Mouse (Mus musculus) activated CD4-positive, CD25-positive, alpha-beta regulatory T cell, adult 9 weeks (primary cell): ENCODE measurements around the gene Gm9837. TPM values are rescaled to one million over a fixed set of nuclear protein-coding genes. Genes with fewer than 3 reads are reported as not detected.

Experiments used
- polyA plus RNA-seq: library from polyadenylated mRNA; unstranded; fragments of 100-300 nt; shearing (Covaris generic); gene quantifications from one replicate; pipeline ENCODE4 v1.2.1, GENCODE M21; 2017

The Gm9837 gene
- polyA plus RNA-seq: not detected

DNA sequence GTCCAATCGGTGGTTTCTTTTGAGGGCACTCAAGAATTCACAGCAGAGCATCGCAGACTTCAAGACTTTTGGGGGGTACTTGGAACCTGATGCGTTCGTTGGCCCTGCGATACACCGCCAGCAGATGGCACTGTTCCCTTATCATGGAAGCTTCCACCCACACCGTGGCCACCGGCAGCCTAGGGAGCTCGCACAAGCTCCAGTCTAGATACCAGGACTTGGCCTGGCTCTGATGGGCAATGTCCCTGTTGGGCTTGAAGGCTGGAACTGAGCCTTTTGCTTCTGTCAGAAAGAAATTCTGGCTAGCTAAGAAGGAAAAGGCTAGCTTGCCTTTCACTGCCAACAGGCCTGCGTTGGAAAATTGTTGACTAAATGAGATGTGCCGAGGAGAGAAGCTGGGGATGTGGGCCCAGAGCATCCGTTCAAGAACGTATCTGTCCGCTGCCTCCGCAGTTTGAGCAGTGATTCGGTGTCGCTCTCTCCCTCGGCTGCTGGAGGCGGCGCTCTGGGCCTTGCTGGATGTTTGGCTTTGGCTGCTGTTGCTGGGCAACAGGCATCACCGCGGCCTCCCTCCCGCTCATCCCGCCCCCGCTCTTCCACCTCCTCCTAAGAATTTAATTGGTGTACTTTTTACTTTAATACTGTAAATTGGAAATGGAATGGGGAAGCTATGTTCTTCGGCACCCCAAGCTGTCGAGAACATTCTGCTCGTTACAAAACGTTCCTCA, at the start of gene Gm9837:
TSS of gene Gm9837 (minus strand) at position 512 of the 728 bp plus-strand sequence.

DNA sequence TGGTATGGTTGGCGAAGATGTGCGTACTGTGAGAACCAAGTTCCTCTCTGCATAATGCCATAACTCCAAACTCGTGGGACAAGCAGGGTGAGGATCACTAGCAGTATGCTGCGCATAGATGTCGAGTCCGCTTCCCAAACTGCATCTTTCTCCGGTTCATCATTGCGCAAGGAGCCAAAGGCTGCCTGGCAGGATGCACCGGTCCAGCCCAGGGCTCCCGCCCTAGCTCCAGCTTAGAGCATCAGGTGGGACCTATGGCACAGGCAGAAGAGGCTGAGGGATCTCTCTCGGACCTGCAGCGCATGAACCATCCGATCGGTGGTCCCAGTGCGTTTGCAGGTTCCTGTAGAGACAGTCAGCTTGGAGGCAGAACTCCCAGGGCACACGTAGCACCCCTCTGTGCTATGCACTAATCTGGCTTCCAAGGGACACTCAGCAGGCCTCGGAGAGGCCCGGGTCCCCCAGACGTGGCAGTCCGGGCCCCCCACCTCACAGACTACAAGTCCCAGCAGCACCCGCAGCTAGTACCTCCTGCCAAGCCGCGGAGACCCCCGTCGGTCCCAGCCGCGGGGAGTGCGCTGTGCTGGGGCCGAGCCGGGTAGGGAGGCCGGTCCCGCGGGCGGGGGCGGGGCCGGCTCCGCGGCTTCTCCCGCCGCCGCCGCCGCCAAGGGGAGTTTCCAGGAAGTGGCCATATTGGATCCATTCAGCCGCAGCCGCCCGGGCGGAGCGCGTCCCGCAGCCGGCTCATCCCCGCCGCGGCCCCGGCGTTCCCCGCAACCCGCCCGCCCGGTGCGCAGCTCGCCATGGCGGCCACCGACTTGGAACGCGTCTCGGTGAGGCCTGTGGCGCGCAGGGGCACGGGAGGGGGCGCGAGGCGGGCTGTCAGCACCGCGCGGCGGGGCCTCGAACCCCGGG, 49.2 kb upstream of the Gm9837 start, which contains the start of gene Sept8:
TSS of gene Sept8 (plus strand) at position 51 of the 915 bp plus-strand sequence.

GRCm38 (mm10) chr11:53479783-53480301, 9.6 kb upstream of the Gm9837 start, which contains the start of the genes Gm9945 and Sowaha:
TSS of gene Gm9945 (plus strand) at chr11:53480166.
TSS of gene Sowaha (minus strand) at chr11:53480274.

DNA sequence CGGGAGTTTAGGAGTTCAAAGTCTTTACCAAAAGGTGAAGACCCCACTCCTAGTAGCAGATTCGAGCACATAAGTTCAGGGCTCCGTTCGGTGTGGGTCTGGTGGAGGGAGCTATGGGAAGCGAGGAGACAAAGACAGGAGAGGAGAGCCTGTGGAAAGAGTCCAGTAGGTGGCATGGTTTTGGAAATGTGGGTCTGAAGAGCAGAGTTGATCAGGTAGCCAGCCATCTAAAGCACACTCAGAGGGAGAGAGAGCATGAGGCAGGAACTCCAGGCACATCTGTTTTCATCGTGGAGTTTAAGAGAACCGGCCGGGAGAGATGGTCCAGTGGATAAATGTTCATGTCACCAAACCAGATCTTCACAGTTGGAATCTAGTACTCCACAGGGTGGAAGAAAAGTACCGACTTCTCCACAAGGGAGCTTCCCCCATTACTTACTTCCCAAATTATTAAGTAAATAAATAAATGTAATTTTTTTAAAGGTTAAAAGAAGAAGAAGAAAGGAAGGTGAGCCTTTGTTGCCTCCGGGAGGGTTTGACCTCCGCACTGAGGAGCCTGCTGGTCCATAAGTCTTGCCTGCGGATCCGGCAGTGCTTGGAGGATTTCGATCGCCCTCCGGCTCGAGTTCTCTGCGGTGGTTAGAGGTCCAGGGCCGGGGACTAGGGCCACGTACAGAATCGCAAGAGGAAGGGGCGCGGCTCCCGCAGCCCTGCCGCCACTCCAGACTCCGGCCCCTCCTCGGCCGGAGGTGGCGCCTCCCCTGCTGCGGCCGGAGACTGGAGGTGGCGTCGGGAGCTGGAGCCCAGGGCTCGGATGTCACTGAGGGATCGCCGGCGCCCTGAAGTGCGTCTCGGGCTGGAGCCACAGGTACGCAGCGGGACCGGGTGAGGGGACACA, 13.6 kb downstream of the Gm9837 start, which contains the start of the genes Gm10447 and Shroom1:
TSS of gene Gm10447 (minus strand) at position 637 of the 898 bp plus-strand sequence.
TSS of gene Shroom1 (plus strand) at position 732 of the 898 bp plus-strand sequence.

DNA sequence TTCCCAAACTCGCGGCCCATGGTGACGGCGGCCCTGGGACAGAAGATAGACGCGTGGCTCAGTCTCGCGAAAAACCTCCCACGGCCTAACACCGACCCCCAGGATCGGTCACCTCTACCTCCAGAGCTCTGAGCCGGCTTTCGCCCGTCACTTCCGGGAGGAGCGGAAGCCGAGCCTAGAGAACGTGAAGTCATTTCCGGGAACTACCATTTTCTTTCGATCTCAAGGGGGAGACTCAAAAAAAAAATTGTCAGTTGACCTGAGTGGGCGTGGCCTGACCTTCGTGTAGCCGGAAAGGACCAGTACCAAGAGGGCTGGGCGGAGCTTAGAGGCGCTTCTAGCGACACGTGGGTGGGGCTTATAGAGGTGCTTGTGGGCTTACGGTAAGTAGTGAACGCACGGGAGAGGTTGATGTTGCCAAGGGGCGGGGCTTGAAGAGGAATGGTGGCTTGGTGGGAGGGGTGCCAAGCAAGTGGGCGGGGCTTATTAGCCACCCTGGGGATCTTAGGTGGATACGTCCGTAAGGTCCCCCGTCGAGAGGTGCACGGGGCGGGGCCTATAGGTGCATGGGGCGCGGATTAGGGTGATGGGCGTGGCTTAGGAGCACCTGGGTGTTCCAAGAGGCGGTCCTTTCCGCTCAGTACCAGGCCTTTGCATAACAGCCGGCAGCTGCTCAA, 39.5 kb downstream of the Gm9837 start, which contains the start of the genes Uqcrq and Gdf9:
TSS of gene Uqcrq (minus strand) at position 162 of the 677 bp plus-strand sequence.
TSS of gene Gdf9 (plus strand) at position 354 of the 677 bp plus-strand sequence.

GRCm38 (mm10) chr11:53423036-53423435, 47.2 kb downstream of the Gm9837 start, which contains the start of gene Leap2:
TSS of gene Leap2 (minus strand) at chr11:53423170.

Other genes starting within 250 kb of the Gm9837 start
- gene Hspa4, start 170.0 kb downstream of the Gm9837 start, polyA plus RNA-seq: 29.0 TPM
- 33.8 TPM for gene Zcchc10, start 145.8 kb downstream of the Gm9837 start, polyA plus RNA-seq
- gene Aff4, start 119.6 kb downstream of the Gm9837 start, polyA plus RNA-seq: 15.5 TPM
- not detected for gene Leap2, start 47.3 kb downstream of the Gm9837 start, polyA plus RNA-seq
- gene Uqcrq, start 39.6 kb downstream of the Gm9837 start, polyA plus RNA-seq: 331 TPM
- 0.24 TPM for gene Gdf9, start 39.5 kb downstream of the Gm9837 start, polyA plus RNA-seq
- not detected for gene Gm10447, start 13.4 kb downstream of the Gm9837 start, polyA plus RNA-seq
- not detected for gene Shroom1, start 13.3 kb downstream of the Gm9837 start, polyA plus RNA-seq
- not detected for gene Gm9945, start 9.7 kb upstream of the Gm9837 start, polyA plus RNA-seq
- not detected for gene Sowaha, start 9.8 kb upstream of the Gm9837 start, polyA plus RNA-seq
- gene Sept8, start 48.8 kb upstream of the Gm9837 start, polyA plus RNA-seq: 1.0 TPM
- gene Kif3a, start 96.9 kb upstream of the Gm9837 start, polyA plus RNA-seq: 14.3 TPM
- gene Il4, start 148.2 kb upstream of the Gm9837 start, polyA plus RNA-seq: 4.7 TPM
- not detected for gene Il13, start 164.2 kb upstream of the Gm9837 start, polyA plus RNA-seq
- gene Rad50, start 236.8 kb upstream of the Gm9837 start, polyA plus RNA-seq: 50.6 TPM